Mouse (Mus musculus): ENCODE data around the gene Ccdc160.

DNA sequence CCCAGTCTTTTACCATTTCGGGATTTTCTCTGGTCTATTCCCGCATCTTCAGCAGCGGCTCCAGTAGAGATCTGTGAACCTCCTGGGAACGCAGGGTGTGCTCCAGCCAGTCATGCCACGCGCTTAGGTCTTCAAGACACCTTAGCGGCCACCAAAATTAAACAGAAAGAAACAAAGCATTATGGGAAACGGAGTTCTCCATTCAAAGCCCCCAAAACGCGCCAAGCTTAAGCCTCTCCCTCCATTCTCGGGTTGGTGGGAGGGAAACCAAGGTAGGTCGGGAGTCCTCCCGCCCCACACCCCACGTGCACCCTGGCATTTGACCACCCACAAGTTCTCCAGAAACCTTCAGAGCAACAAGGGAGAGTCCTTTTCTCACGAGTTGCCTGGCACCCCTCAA is 47.2 kb upstream of the Ccdc160 start:
- no peak for TF ChIP-seq CTCF (IDR thresholded peaks at IDR 0.05; ENCODE audit: control insufficient read depth, insufficient read depth, low read length)
- TF ChIP-seq POLR2A (IDR thresholded peaks at IDR 0.05; ENCODE audit: borderline replicate concordance, control insufficient read depth, low read depth, low read length): no peak
